Mouse (Mus musculus) induced T-regulatory cell, adult 2 months (primary cell): ENCODE data around the gene Slit3.

Experiments used
- DNase-seq: peaks from one replicate; pipeline ENCODE4 v3.0.0-alpha.2; 2012; ENCODE audit warnings: low read depth

The Slit3 gene

DNA sequence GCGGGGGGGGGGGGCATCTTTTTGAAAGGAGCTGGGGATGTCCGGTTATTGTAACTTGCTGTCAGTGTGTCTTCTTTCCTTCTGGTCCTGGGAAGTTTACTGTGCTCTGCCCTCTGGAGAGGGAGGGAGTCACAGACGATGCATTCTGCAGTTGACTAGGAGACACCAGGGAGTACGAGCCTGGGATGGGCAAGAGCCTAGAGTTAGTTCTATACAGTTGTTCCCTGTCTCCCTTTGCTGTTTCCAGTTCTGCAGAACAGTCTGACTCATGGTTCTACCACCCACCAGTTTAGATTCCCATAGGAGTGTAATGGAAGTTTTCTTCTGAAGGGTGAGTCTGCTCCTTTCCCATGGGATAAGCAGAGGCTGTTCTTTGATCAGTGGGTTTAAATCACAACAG is 229.9 kb downstream of the Slit3 start:
- no peak for DNase-seq

DNA sequence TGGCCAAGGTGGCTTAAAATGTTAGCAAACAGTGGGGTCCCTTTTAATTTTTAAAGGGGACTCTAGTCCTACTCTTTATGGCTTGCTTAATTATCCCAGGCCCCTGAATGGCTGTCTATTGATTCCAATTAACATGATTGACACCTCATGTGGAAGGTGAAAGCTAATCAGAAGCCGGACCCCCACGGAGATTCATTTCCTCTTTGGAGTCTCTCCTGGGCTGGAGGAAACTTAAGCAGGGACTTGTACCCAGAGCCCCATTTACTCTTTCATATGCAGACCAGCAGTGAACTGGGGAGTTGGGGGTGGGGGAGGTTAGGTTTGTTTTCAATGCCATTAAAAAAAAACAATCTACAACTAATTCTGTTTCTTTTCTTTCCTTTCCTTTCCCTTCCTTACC is 230.4 kb downstream of the Slit3 start:
- no peak for DNase-seq

DNA sequence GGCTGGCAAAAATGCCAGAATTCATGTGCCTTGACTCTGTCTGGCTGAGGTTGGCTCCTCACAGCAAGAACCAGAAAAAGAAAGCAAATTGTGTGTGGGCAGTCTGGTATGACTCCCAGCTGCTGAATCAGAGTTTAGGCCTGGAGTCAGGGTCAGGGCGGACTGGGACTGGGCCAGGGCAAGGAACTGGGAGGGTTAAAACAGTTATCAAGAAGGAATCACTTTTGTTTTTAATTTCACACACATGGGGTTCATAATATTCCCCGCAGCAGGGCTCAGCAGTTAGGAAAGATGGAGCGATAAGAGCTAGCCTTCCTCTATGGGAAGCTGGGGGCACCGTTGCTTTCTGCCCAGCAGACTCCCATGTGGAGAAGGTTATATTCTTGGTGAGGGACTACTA is 234.8 kb downstream of the Slit3 start:
- DNase-seq = no peak

DNA sequence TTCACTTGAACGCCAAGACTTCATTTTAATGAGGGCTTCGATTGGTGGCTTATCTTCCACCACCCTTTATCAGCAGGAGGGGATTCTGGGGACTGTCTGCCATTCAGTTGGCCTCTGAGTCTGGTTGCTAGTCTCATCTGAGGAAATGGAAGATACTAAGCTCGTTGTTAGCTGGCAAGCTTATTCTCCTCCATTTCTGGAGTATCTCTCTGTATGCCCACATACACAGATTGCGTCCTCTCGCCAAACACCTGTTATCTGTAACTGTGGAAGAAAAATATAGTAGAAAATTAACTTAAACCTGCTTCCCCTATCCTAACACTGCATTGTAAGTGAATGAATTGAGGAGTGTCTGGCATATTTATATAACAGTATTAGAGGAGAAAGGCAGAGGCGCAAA is 240.0 kb downstream of the Slit3 start:
- no peak for DNase-seq

DNA sequence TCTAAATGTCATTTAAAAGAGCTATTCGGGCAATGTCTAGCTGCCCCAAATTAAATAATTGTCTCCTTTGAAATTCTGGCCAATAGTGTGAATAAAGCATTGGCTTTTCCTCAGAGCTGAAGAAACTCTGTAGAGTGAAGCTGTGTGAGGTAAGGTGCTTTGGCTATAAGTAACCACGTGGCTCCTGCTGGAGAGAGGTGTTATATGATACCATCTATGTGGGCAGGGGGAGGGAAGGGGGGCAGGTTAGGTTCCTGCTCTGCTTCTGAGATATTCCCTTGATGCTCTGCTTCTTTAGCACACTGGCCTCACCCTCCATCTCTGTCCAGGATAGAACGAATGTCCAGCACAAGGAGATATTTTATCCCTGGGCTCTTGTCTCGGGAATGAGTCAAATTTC is 242.0 kb downstream of the Slit3 start:
- no peak for DNase-seq

DNA sequence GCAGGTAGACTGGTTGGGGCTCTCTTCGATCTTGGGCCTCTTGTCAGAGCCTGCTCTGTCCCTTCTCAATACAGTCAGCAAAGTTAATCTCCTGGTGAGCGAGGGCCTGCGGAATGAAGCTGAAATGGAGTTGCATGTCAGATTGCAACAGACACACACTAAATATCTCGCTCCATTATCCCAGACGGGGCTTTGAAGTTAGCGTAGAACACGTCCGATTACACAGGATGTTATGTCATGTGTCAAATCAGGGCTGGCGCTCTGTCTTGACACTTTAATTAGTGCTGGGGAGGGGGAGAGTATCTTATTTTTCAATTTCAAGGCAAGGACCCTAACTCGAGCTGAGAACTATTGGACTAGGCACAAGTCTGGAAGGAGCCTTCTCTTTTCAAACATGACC is 243.4 kb downstream of the Slit3 start:
- DNase-seq = no peak

DNA sequence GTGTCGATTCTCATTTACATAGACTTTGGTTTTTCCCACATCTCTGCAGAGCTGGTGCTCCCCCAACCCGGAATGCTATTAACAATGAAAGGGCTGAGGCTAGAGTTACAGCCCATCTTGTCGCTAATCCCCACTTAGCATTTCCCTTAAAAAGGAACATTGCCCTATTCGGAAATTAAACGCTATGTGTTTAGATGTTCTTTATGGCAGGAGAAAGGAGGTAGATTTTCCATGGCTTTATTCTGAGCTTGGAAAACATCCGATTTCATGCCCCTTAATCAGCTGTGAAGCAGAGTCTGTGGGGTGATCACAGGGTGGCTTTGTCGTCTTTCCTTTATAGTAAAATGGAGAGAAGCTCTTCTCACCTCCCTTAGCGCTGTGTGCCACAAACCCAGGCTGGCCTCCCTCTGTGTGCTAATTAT is 244.5 kb downstream of the Slit3 start:
- DNase-seq = no peak

DNA sequence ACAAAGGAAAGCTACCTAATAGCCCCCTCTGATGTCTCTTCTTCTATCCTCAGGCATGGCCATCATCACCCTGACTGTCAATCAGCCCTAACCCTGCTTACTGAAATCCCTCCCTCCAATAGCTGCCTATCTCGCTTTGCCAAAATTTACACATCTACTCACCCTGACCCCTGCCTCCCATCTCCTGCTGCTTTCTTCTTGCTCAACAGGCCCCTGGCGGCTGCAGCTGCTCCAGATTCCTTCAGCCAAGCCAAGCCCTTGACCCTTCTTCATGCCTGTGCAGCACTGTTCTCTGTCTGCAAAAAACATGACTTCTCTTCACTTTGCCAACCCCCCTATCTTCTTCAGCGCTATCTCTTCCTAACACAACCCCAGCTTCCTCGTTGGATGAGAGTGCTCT is 245.6 kb downstream of the Slit3 start:
- no peak for DNase-seq

DNA sequence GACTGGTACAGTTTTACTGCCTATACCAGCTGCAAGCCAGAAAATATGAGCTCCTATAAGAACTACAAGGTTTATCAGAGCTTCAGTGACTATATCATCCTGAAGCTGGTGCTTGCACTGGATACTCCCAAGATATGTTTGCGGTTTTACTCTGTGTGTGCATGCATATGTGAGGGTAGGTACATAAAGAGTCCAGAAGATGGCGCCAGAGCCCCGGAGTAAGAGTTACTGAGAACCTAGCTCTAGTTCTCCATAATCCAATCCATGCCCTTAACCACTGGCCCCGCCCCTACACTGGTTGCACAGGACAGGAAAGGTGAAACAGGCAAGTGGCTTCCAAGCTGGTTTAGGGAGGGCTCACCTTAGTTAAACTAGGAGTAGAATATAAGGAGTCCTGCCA is 246.2 kb downstream of the Slit3 start:
- peak; percentile 7 for DNase-seq

DNA sequence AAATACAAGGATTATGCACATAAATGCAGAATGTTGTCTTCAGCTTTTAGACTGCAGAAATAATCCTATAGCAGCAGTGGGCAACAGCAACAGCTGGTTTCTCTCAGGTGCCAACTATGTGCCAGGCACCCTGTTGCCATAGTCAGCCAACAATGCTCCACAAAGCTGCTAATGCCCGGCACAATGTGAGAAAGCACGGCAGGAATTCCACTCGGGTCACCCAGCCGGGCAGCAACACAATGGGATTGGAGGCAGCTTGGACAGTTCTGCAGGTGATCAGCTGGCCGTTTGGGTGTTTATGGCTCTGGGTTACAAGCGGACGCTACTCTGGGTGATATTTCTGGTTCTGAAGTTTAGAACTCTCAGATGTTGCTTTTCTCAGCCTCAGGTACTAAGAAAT is 248.9 kb downstream of the Slit3 start:
- DNase-seq = no peak

DNA sequence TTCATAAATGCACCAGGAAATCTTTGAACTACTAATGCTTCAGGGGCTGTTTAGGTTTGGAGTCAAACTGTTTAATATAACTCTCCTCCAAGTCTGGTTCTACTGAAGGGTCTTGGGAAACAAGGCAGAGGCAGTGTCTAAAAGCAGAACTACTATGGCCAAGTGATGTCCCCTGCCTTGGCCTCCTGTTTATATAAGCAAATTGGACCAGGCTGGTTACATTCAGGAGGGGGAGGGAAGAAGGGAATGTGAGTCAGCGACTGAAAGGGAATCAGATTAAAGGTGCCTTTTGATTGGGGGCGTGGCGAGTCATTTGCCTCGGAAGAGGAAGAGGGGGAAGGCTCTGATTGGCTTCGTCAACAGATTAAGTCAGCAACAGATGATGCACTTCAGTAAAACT is 249.7 kb downstream of the Slit3 start:
- DNase-seq = no peak

DNA sequence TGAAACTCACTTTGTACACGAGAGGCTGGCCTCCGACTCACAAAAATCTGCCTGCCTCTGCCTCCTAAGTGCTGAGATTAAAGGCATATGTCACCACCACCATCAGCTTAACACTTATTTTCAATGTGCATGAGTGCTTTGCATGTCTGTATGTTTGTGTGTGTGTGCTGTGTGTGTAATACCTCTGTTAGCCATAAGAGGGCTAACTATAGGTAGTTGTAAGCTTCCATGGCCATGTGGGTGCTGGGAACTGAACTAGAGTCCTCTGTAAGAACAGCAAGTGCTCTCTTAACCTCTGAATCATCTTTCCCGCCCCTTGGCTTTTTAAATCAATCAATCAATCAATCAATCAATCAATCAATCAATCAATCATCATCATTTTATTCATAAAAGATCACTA is 251.4 kb downstream of the Slit3 start:
- no peak for DNase-seq

DNA sequence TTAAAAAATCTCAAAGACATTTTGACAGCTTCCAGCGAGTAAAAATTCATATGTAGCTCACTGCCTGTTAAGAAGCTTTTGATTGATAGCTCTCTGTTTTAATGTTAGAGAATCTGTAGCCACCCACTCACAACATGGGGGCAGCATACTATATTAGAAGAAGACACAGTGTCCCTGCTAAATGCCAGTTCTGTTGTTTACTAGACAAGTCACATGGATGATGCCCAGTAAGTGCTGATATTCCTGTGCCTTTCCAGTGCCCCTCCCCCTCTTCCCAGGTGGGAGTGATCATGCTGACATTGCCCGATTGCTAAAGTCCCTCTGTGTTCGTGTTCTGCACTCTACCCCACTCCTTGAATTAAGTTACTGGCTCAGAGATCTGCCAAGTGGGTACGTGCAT is 254.0 kb downstream of the Slit3 start:
- no peak for DNase-seq

DNA sequence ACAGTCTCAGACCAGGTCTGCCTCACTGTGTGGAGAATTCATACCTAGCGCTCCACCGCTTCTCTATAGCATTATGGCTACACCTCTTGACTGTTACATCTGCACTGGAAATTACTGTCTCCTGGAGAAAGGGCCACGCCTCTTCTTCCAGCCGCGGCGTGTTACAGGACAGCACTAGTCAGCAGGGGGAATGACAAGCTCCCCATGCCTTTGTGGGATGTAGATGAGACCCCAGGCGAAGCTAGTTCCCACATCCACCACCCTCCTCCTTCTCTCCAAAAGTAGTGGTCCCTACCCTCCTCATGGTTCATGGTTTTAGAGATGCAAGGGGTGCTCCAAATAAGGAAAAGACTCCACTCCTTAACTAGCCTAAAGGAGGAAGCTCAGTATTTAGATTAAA is 257.8 kb downstream of the Slit3 start:
- DNase-seq = no peak

DNA sequence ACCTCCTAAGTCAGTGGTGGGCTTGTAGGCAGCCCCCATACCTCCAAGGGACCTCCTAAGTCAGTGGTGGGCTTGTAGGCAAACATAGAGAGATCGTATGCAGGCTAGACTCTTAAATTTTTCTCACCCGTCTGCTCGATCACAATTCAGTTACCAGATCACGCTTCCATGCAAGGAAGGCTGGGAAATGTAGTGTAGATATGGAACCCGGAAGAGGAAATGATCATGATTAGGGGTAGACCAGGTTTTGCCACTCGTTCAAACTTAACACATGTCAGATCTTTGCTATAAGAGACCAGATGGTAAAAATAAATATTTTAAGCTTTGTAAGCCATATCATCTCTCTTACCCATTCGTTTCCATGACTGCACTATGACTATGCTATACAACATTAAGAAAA is 258.4 kb downstream of the Slit3 start:
- DNase-seq = no peak

DNA sequence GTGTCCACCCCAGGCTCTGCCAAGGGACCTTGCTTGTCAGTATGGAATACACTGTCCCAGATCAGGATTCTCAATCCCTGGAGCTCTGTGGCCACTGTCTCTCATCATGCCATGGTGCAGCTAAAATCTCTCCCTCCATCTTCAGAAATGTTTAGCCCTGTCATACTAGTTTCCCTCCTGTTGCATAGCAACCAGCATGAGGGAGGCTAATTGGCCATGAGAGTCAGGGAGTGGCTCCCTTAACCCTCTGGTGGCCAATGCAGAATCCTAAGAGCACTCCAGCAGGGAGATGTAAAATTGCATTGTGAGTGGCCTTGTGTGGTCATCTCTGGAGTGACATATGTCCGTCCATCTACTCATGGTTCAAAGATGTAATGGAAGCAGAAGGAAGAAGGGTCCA is 259.7 kb downstream of the Slit3 start:
- DNase-seq = no peak

DNA sequence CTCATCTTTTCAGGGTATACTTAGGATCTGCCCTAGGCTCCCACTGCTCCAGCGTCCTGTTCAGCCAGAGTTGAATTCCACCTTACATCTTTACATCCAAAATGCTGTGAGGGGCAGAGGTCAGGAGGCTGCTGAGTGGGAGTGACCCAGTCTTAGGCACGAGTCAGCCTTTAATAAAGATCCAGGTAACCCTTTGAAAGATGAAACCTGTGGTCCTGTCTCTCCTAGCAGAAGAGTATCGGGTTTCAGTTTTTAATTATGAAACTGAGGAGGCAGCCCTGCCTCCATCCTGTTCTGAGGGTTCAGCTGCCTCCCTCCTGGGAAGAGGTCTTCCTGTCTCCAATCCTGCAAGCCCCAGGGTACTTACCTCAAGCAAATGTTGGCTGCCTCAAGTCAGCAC is 264.4 kb downstream of the Slit3 start:
- no peak for DNase-seq

DNA sequence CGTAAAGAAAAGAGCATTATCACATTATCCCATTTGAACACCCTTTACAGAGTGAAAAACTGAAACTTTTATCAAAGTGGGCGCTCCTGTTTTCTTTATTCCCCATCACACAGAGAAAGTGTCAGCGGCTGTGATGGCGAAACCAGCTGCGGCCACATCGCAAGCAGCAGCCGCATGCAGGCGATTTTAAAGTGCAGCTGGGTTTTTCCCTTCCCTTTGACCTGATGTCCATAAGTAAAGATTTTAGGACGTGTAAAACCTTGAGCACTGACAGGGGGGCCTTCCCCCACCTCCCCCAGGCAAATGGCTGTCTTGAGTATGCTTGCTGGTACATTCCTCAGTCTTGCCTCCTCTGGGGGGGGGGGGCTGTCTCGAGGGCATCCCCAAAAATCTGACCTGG is 266.8 kb downstream of the Slit3 start:
- no peak for DNase-seq

DNA sequence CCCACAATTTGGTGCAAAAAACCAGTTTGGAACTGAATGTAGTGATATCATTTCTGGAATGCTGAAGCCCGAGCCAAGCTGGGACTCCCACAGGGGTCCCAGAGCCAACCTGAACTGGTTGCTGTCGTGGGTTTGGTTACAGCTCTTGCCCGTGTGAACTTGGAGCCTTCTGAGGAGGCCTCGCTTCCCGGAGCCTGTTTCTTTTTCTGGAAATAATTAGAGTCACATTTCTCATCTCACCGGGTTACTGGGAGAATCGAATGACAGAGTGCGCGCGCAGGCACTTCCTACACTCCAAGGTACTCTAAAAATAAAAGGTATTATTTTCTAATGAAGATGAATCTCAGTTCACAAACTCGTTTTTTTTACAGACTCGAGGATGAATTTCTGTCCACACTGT is 267.4 kb downstream of the Slit3 start:
- DNase-seq = no peak

DNA sequence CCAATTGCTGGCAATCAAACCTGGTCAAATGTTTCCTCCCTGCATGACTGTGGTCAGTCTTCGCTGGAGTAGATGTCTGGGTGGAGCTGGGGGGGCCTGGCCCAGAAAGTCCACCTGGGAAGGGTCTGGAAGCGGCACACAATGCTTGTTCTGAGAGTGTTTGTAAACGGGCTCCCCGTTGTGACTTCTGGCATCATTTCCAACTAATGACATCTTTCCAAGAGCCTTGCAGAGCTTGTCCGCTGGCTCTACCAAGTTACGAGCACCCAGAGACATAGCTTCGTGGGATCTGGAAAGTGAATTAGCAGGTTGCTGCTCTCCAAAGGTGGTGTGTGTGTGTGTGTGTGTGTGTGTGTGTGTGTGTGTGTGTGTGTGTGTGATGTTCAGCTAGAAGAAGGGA is 268.3 kb downstream of the Slit3 start:
- no peak for DNase-seq

DNA sequence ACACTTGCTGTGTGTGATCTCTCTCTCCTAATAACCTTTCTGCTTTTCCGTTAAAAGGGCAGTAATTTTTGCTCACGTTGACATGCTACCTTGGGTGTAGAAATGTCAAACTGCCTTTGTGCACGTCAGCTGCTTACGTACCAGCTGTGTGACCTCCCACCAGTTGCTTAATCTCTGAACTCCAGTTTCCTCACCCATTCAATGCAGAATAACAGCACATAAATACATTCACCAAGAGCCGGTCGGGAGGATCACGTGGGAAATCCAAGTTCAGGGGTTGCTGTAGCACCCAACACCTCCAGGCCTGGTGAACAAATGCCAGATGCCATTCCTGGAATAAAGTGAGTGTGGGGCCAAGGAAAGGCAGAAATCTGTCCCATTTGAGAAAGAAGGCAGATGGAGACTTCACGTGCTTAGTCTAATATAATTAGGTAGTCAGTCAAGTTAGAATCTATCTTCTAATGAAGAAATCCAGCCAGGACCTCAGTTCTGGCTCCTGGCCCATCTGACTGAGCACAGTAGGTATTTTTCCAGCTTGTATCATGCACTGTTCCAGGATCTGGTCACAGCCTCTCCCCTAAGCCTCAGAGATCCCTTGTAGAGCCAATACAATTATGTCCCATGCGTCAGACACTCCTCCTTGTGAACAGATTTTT is 268.9 kb downstream of the Slit3 start:
- DNase-seq = no peak

DNA sequence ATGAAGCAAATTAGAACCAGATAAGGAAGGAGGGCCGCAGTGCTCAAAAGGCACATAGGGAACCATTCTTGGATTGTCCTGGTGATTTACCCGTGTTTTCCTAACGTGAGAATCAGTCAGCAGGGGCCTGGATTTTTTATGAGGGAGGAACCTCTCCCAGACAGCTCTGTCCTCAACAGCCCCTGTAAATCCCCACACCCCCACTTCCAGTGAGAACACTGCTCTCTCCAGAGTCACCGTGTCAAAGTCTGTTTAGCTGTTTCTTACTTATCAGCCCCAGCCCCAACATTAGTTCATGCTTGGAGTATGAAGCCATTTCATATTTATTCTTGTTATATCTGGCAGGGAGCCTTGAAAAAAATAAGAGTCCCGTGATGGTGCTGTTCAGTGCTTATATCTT is 272.8 kb downstream of the Slit3 start:
- no peak for DNase-seq

DNA sequence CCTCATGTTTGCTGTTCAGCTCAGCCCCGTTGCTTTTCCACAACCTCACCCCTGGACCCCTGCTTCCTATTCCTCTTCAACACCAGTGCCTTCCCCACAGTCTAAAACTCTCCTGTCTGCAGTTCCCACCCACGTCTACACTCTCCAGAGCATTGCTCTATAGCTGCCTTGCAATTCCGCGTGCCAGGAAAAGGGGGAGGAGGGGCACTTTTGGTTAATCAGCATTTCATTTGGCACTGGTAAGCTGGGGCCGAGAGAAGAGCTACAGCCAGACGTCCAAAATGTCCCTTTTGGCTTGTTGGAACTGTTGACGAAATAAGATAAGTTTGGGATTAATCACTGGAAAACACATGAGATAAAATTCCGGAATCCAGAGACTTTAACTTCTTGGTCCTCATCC is 274.4 kb downstream of the Slit3 start:
- no peak for DNase-seq

DNA sequence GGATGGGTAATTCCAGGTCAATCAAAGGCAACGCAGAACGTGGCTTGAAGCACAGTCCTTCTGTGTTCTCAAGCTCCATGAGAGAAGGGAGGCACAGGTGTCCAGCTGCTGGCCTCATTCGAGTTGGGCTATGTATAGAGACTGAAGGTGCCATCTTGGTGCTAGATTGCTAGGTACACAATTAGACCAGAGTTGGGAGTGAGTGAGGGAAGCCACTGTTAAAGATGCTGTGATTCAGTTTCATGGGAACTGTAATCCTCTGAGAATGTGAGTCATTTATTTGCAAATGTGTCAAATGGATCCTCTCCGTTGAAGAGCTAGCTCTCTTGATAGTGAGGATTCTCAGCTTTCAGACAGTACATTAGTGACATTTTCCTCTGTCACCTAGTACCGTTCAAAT is 277.3 kb downstream of the Slit3 start:
- DNase-seq = no peak

DNA sequence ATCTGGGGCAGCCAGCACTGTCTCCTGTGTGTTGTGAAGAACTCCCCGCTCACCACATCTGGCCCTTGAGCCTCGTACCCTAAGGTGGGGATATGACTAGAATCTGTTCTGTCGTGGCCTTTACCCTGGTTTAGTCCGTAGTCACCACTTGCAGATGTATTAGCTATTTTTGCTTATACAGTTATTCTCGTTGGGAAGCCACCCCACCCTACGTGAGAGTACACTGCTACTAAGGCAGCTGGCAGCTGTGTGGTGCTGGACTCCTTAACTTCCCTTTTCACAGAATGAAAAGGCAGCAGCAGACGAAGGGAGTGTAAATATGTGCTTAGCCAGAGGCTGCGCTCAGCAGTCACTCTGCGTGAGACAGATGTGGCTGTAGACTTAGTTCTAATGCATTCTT is 282.5 kb downstream of the Slit3 start:
- no peak for DNase-seq
